Mouse (Mus musculus) bone marrow, adult 2 months (tissue): ENCODE measurements at regions not wholly inside any gene's neighbourhood (a gene's known extent, or its start where the extent isn't known, plus 50 kb on each side); places are given as distances from the start of the nearest gene placed in this dataset.

ENCODE experiments used
- CTCF ChIP-seq: fragments of 200-500 bp; IDR thresholded peaks from 2 replicates; pipeline ENCODE4 v1.5.1; 2011; ENCODE audit warnings: low read length, control low read depth; ENCODE audit not compliant: control insufficient read depth, insufficient read depth
- POLR2A ChIP-seq: fragments of 200-500 bp; IDR thresholded peaks from 2 replicates; pipeline ENCODE4 v1.6.1; 2011; ENCODE audit warnings: low read depth, mild to moderate bottlenecking, control low read depth, low read length, borderline replicate concordance; ENCODE audit not compliant: control insufficient read depth

- TF ChIP-seq POLR2A (no peak), CTCF (no peak)
Measured at GRCm38 (mm10) chr14:120146312-120146711, 104.1 kb upstream of the Oxgr1 start.
